Mouse (Mus musculus) kidney, postnatal 0 days (tissue): ENCODE measurements around the gene Creb5. TPM values are rescaled to one million over a fixed set of nuclear protein-coding genes. Genes with fewer than 3 reads are reported as not detected.
"Not testable (repeated sequence)": the region's sequence is repeated elsewhere in the genome, so short reads cannot be mapped to it uniquely, and the experiment has no call there.

Source experiments
- ATAC-seq: fragments of 200-750 bp; cut with Nextera tagmentation; replicated peaks from 2 replicates; pipeline ENCODE4 v1.8.0; 2017; ENCODE audit warnings: low read depth, moderate number of reproducible peaks, moderate TSS enrichment, moderate library complexity; ENCODE audit not compliant: low FRiP score
- DNase-seq: peaks from one replicate; pipeline ENCODE4 v3.0.0-alpha.2; 2016; ENCODE audit warnings: low spot score
- H3K27ac ChIP-seq: fragments of 300-500 bp; sonication (generic); 2 replicates; pipeline ENCODE4 v1.5.1; 2014; ENCODE audit warnings: mild to moderate bottlenecking
- H3K27me3 ChIP-seq: fragments of 300-500 bp; sonication (generic); 2 replicates; pipeline ENCODE4 v1.6.1; 2014; ENCODE audit warnings: low read length, mixed read lengths; ENCODE audit not compliant: insufficient read depth
- H3K36me3 ChIP-seq: fragments of 300-500 bp; sonication (generic); 2 replicates; pipeline ENCODE4 v1.6.1; 2014; ENCODE audit warnings: low read length, mixed read lengths; ENCODE audit not compliant: insufficient read depth
- H3K4me1 ChIP-seq: fragments of 300-500 bp; sonication (generic); replicated peaks from 2 replicates; pipeline ENCODE4 v1.6.1; 2014; ENCODE audit warnings: antibody characterized with exemption, low read length, mixed read lengths; ENCODE audit not compliant: insufficient read depth
- H3K4me2 ChIP-seq: fragments of 300-500 bp; sonication (generic); 2 replicates; pipeline ENCODE4 v1.6.1; 2014; ENCODE audit warnings: mild to moderate bottlenecking, low read length, moderate library complexity, mixed read lengths
- H3K4me3 ChIP-seq: fragments of 300-500 bp; sonication (generic); replicated peaks from 2 replicates; pipeline ENCODE4 v1.5.1; 2014; ENCODE audit warnings: low read depth, low read length
- H3K9ac ChIP-seq: fragments of 300-500 bp; sonication (generic); 2 replicates; pipeline ENCODE4 v1.6.1; 2014; ENCODE audit warnings: low read depth, low read length
- H3K9me3 ChIP-seq: fragments of 300-500 bp; sonication (generic); replicated peaks from 2 replicates; pipeline ENCODE4 v1.6.1; 2016; ENCODE audit warnings: low read length, inconsistent platforms, mixed read lengths
- CTCF ChIP-seq: IDR thresholded peaks from 2 replicates; pipeline ENCODE4 v1.5.1; 2016; ENCODE audit warnings: antibody characterized with exemption, low read depth, mild to moderate bottlenecking, moderate library complexity
- WGBS: fragments of 180-500 bp; shearing (Covaris S2); extraction: QIAGEN DNeasy Blood & Tissue Kit; methylation state at CpG from one replicate; pipeline ENCODE4 v1.1.7; 2014; 5-methylcytosine and 5-hydroxymethylcytosine counted together
- polyA plus RNA-seq: library from polyadenylated mRNA; unstranded; fragments of >200 nt; fragmentation: Nextera tagmentation; extraction: Ambion mirVana; gene quantifications from 2 replicates; pipeline ENCODE4 v1.2.1, GENCODE M21; 2015

The Creb5 gene
- polyA plus RNA-seq, 1 experiment from 2014 or later, result 1.6 TPM

- H3K27me3 ChIP-seq, result no peaks in the 10 kb centered on the region
- ATAC-seq (no peak), DNase-seq (no peak)
- H3K4me1 ChIP-seq, result 0 out of 2 replicates have a peak, but pooled peaks cover 4% of the 10 kb centered on the region
- H3K27ac ChIP-seq, result no peak overlapping the region
- H3K9ac ChIP-seq, result no peak overlapping the region
- no peak for TF ChIP-seq CTCF
- no peak overlapping the region for H3K4me2 ChIP-seq
- no peaks in the 10 kb centered on the region for H3K36me3 ChIP-seq
- 78% methylated on average over 6 of the region's 6 CpGs for WGBS
- no peaks in the 10 kb centered on the region for H3K9me3 ChIP-seq
- H3K4me3 ChIP-seq, result no peak overlapping the region
Measured at GRCm38 (mm10) chr6:53401364-53401763, 114.3 kb downstream of the Creb5 start.

GRCm38 (mm10) chr6:53402551-53402950, 115.5 kb downstream of the Creb5 start:
- not testable (repeated sequence) for H3K9ac ChIP-seq, H3K27me3 ChIP-seq, DNase-seq, H3K4me1 ChIP-seq, H3K36me3 ChIP-seq, H3K4me3 ChIP-seq, H3K9me3 ChIP-seq, H3K27ac ChIP-seq, ATAC-seq, H3K4me2 ChIP-seq
- 96% methylated on average over 7 of the region's 7 CpGs for WGBS

- 90% methylated on average over 6 of the region's 6 CpGs for WGBS
Measured at GRCm38 (mm10) chr6:53409183-53409582, 122.1 kb downstream of the Creb5 start.

GRCm38 (mm10) chr6:53421345-53421744, 134.3 kb downstream of the Creb5 start:
- WGBS, result 36% methylated on average over 2 of the region's 3 CpGs
- no peak overlapping the region for H3K4me3 ChIP-seq
- no peak for DNase-seq
- H3K9ac ChIP-seq, result no peak overlapping the region
- ATAC-seq, result no peak
- no peaks in the 10 kb centered on the region for H3K4me1 ChIP-seq
- H3K9me3 ChIP-seq, result no peaks in the 10 kb centered on the region
- no peaks in the 10 kb centered on the region for H3K36me3 ChIP-seq
- H3K27me3 ChIP-seq, result no peaks in the 10 kb centered on the region
- H3K27ac ChIP-seq, result no peak overlapping the region
- no peak for TF ChIP-seq CTCF
- no peak overlapping the region for H3K4me2 ChIP-seq

More at GRCm38 (mm10) chr6:53409183-53409582, 122.1 kb downstream of the Creb5 start:
- H3K9ac ChIP-seq, result no peak overlapping the region
- no peaks in the 10 kb centered on the region for H3K9me3 ChIP-seq
- no peak for DNase-seq
- no peak for ATAC-seq
- H3K27ac ChIP-seq, result no peak overlapping the region
- TF ChIP-seq CTCF, result no peak
- H3K36me3 ChIP-seq, result no peaks in the 10 kb centered on the region
- no peak overlapping the region for H3K4me3 ChIP-seq
- no peaks in the 10 kb centered on the region for H3K27me3 ChIP-seq
- H3K4me2 ChIP-seq, result no peak overlapping the region
- H3K4me1 ChIP-seq, result no peaks in the 10 kb centered on the region

- ATAC-seq (no peak), DNase-seq (no peak)
- Histone ChIP-seq H3K4me1 (no peaks in the 10 kb centered on the region), H3K4me3 (no peak overlapping the region), H3K36me3 (no peaks in the 10 kb centered on the region), H3K27me3 (no peaks in the 10 kb centered on the region), H3K4me2 (no peak overlapping the region), H3K9me3 (no peaks in the 10 kb centered on the region), H3K27ac (no peak overlapping the region), H3K9ac (no peak overlapping the region)
- TF ChIP-seq CTCF, result no peak
- WGBS, result 60% methylated on average over 7 of the region's 7 CpGs
Measured at GRCm38 (mm10) chr6:53429368-53429767, 142.3 kb downstream of the Creb5 start.

- Histone ChIP-seq H3K27me3 (no peaks in the 10 kb centered on the region), H3K9ac (no peak overlapping the region), H3K27ac (no peak overlapping the region), H3K4me2 (no peak overlapping the region), H3K9me3 (no peaks in the 10 kb centered on the region), H3K4me1 (no peaks in the 10 kb centered on the region), H3K4me3 (no peak overlapping the region), H3K36me3 (no peaks in the 10 kb centered on the region)
- TF ChIP-seq CTCF, result no peak
- DNase-seq (no peak), ATAC-seq (no peak)
- WGBS, result 41% methylated on average over 4 of the region's 4 CpGs
Measured at GRCm38 (mm10) chr6:53429891-53430290, 142.8 kb downstream of the Creb5 start.

GRCm38 (mm10) chr6:53445862-53446460, 158.9 kb downstream of the Creb5 start:
- Histone ChIP-seq H3K9ac (no peak overlapping the region), H3K36me3 (no peaks in the 10 kb centered on the region), H3K27me3 (no peaks in the 10 kb centered on the region), H3K4me2 (no peak overlapping the region), H3K27ac (no peak overlapping the region), H3K9me3 (no peaks in the 10 kb centered on the region), H3K4me3 (no peak overlapping the region), H3K4me1 (peaks cover 15% of the 10 kb centered on the region; the same call in 1 of the 2 replicates)
- DNase-seq (no peak), ATAC-seq (no peak)
- WGBS, result 87% methylated on average over 11 of the region's 11 CpGs
- no peak for TF ChIP-seq CTCF
